Mouse (Mus musculus) forebrain, embryonic 15.5 days (tissue): ENCODE results near the gene Rarb. TPM values are rescaled to one million over a fixed set of nuclear protein-coding genes. Genes with fewer than 3 reads are reported as not detected.
A peak's percentile ranks its signal among the peaks of the same experiment; 100 is the strongest.
"Not testable (repeated sequence)": the region's sequence is repeated elsewhere in the genome, so short reads cannot be mapped to it uniquely, and the experiment has no call there.

ENCODE experiments used
- ATAC-seq: fragments of 200-750 bp; cut with Nextera tagmentation; replicated peaks from 2 replicates; pipeline ENCODE4 v1.8.0; 2017; ENCODE audit warnings: mild to moderate bottlenecking, moderate TSS enrichment, moderate library complexity
- H3K27ac ChIP-seq: fragments of 300-500 bp; sonication (generic); replicated peaks from 2 replicates; pipeline ENCODE4 v1.5.1; 2015; ENCODE audit warnings: mild to moderate bottlenecking, inconsistent platforms
- H3K27me3 ChIP-seq: fragments of 300-500 bp; sonication (generic); 2 replicates; pipeline ENCODE4 v1.6.1; 2015; ENCODE audit warnings: inconsistent platforms
- H3K36me3 ChIP-seq: fragments of 300-500 bp; sonication (generic); 2 replicates; pipeline ENCODE4 v1.6.1; 2015; ENCODE audit warnings: mild to moderate bottlenecking, inconsistent platforms
- H3K4me1 ChIP-seq: fragments of 300-500 bp; sonication (generic); 2 replicates; pipeline ENCODE4 v1.6.1; 2015; ENCODE audit warnings: inconsistent platforms
- H3K4me2 ChIP-seq: fragments of 300-500 bp; sonication (generic); replicated peaks from 2 replicates; pipeline ENCODE4 v1.6.1; 2015; ENCODE audit warnings: mild to moderate bottlenecking, inconsistent platforms
- H3K4me3 ChIP-seq: fragments of 300-500 bp; sonication (generic); 2 replicates; pipeline ENCODE4 v1.5.1; 2015; ENCODE audit warnings: mild to moderate bottlenecking, inconsistent platforms
- H3K9ac ChIP-seq: fragments of 300-500 bp; sonication (generic); replicated peaks from 2 replicates; pipeline ENCODE4 v1.6.1; 2015; ENCODE audit warnings: mild to moderate bottlenecking, inconsistent platforms
- H3K9me3 ChIP-seq: fragments of 300-500 bp; sonication (generic); 2 replicates; pipeline ENCODE4 v1.6.1; 2016; ENCODE audit warnings: inconsistent platforms
- WGBS: fragments of 180-500 bp; shearing (Covaris S2); methylation state at CpG from one replicate; pipeline ENCODE4 v1.1.7; 2015; ENCODE audit warnings: mixed read lengths; 5-methylcytosine and 5-hydroxymethylcytosine counted together
- polyA plus RNA-seq: library from polyadenylated mRNA; unstranded; fragments of >200 nt; fragmentation: Nextera tagmentation; extraction: Ambion mirVana; gene quantifications from 2 replicates; pipeline ENCODE4 v1.2.1, GENCODE M21; 2015

The Rarb gene
- polyA plus RNA-seq, 1 experiment from 2014 or later: 16.8 TPM

DNA sequence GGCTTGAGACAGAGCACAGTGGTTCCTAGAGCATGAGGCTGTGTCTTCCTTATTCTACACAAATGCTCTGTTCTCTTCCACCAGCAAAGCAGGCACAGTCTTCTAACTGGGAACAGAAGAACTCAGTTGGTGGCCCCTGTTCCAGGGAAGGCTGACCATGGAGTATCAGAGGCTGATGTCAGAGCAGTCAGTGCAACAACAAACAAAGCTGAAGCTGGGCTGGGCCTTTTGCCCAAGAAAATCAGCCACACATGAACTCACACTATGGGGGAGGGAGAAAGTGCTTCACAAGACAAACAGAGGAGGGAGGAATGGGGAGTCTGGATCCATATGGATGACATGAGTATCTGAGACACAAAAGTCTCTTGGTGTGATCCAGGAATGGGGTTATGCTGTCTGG, 56.2 kb downstream of the Rarb start:
- ATAC-seq: peak; percentile 23; the same call in 1 of the 2 replicates
- Histone ChIP-seq H3K4me2 (no peak overlapping the region), H3K36me3 (no peaks in the 10 kb centered on the region), H3K27me3 (no peaks in the 10 kb centered on the region), H3K4me3 (no peak overlapping the region), H3K9ac (no peak overlapping the region), H3K27ac (no peak overlapping the region), H3K4me1 (no peaks in the 10 kb centered on the region), H3K9me3 (no peaks in the 10 kb centered on the region)

- no peaks in the 10 kb centered on the region for H3K27me3 ChIP-seq
- no peak overlapping the region for H3K4me2 ChIP-seq
- H3K4me1 ChIP-seq: no peaks in the 10 kb centered on the region
- H3K9ac ChIP-seq: no peak overlapping the region
- no peaks in the 10 kb centered on the region for H3K9me3 ChIP-seq
- H3K36me3 ChIP-seq: no peaks in the 10 kb centered on the region
- H3K27ac ChIP-seq: no peak overlapping the region
- no peak overlapping the region for H3K4me3 ChIP-seq
- no peak for ATAC-seq
- 72% methylated on average over 6 of the region's 6 CpGs for WGBS
These were observed 60.1 kb downstream of the Rarb start for GRCm38 (mm10) chr14:16758773-16759434.

- not testable (repeated sequence) for H3K27ac ChIP-seq, H3K4me1 ChIP-seq, H3K27me3 ChIP-seq, ATAC-seq, H3K4me3 ChIP-seq, H3K36me3 ChIP-seq, H3K9ac ChIP-seq, H3K9me3 ChIP-seq, H3K4me2 ChIP-seq
- WGBS: 93% methylated on average over 1 of the region's 1 CpGs
These were observed 63.4 kb downstream of the Rarb start for GRCm38 (mm10) chr14:16755601-16756000.

DNA sequence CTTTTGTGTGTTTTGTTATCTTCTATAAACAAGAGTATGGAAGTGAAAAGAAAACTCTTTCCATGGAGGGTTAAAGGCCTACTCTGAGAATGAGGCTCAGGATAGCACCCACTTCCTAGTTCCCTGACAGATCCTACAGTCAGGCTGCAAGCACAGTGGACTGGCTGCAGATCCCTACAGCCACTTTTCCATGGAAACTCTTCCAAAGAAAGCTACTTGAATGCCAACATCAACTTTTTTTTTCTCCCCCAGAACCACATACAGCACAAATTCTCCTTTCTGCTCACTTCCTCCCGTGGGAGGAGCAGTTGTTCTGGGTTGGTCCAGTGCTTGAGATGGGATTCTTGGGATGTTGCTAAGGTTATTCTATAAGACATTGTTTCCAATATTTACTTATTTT, 66.3 kb downstream of the Rarb start:
- H3K4me3 ChIP-seq: no peak overlapping the region
- H3K9me3 ChIP-seq: no peaks in the 10 kb centered on the region
- H3K4me2 ChIP-seq: no peak overlapping the region
- no peak overlapping the region for H3K27ac ChIP-seq
- H3K9ac ChIP-seq: no peak overlapping the region
- ATAC-seq: no peak
- 67% methylated on average over 1 of the region's 1 CpGs for WGBS
- H3K27me3 ChIP-seq: no peaks in the 10 kb centered on the region
- no peaks in the 10 kb centered on the region for H3K36me3 ChIP-seq
- H3K4me1 ChIP-seq: no peaks in the 10 kb centered on the region

- H3K9me3 ChIP-seq: no peaks in the 10 kb centered on the region
- no peaks in the 10 kb centered on the region; the same call in 1 of the 2 replicates for H3K27me3 ChIP-seq
- WGBS: 90% methylated on average over 2 of the region's 2 CpGs
- no peak for ATAC-seq
- no peaks in the 10 kb centered on the region for H3K36me3 ChIP-seq
- H3K9ac ChIP-seq: no peak overlapping the region
- no peak overlapping the region for H3K27ac ChIP-seq
- no peak overlapping the region for H3K4me2 ChIP-seq
- H3K4me1 ChIP-seq: no peaks in the 10 kb centered on the region
- no peak overlapping the region for H3K4me3 ChIP-seq
These were observed 71.9 kb downstream of the Rarb start for GRCm38 (mm10) chr14:16746982-16747578.

DNA sequence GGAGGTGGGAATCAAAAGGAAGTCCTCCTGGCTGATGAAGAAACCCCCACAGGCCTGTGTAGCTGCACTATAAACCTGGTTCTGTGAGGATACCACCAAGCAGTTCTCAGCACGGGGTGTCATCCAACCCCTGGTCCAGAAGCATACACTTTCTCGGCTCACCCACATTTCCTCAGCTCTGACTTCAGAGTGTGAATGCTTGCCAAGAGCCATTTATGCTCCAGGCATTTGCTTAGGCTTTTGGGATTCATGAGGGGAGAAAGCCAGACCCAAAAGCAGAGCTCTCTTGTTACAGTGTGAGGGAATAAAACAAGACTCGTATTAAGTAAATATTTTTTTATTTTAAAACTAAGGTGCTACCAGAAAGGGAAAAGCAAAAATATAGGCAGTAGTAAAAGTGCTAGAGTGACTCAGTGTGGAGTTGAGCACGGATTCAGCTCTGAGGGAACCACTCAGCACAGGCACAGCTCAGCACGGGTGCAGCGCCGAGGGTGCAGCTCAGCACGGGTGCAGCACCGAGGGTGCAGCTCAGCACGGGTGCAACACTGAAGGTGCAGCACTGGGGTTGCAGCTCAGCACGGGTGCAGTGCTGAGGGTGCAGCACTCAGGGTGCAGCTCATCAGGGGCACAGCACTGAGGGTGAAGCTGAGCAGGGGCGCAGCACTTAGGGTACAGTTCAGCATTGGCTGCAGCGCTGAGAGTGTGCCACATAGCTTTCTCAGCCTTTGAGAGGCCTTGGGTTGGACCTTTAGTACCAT, 77.8 kb downstream of the Rarb start:
- H3K4me2 ChIP-seq: no peak overlapping the region
- no peaks in the 10 kb centered on the region for H3K4me1 ChIP-seq
- ATAC-seq: peak; percentile 42; the same call in 1 of the 2 replicates
- H3K9me3 ChIP-seq: no peaks in the 10 kb centered on the region
- no peak overlapping the region for H3K9ac ChIP-seq
- no peak overlapping the region for H3K27ac ChIP-seq
- WGBS: 75% methylated on average over 13 of the region's 13 CpGs
- no peaks in the 10 kb centered on the region; the same call in 1 of the 2 replicates for H3K27me3 ChIP-seq
- no peak overlapping the region for H3K4me3 ChIP-seq
- H3K36me3 ChIP-seq: no peaks in the 10 kb centered on the region

DNA sequence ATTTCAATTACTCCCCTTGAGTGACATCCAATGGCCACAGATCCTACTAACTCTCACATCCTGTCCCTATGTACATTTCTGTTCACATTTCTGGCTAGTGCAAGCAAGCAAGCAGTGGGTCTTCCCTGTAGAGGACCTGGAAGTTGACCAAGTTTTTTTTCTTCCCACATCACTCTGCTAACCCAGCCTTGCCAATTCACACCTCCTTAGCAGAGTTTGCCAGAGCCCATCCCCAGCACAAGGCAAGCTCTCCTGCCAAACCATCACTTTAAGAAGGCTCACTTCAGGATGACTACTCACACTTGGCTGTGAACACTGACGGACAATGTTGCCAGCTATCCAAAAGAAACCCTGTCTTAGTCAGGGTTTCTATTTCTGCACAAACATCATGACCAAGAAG, 80.4 kb downstream of the Rarb start:
- WGBS: 56% methylated on average over 1 of the region's 1 CpGs
- Histone ChIP-seq H3K4me3 (no peak overlapping the region), H3K4me1 (peaks cover 7% of the 10 kb centered on the region), H3K9me3 (no peaks in the 10 kb centered on the region), H3K9ac (no peak overlapping the region), H3K27ac (no peak overlapping the region), H3K4me2 (no peak overlapping the region), H3K36me3 (no peaks in the 10 kb centered on the region), H3K27me3 (0 out of 2 replicates have a peak, but pooled peaks cover 6% of the 10 kb centered on the region)
- peak; percentile 32; the same call in 1 of the 2 replicates for ATAC-seq

- Histone ChIP-seq H3K4me3 (no peak overlapping the region), H3K27me3 (0 out of 2 replicates have a peak, but pooled peaks cover 6% of the 10 kb centered on the region), H3K27ac (no peak overlapping the region), H3K9me3 (no peaks in the 10 kb centered on the region), H3K9ac (no peak overlapping the region), H3K4me1 (peaks cover 14% of the 10 kb centered on the region), H3K36me3 (no peaks in the 10 kb centered on the region), H3K4me2 (no peak overlapping the region)
- WGBS: 92% methylated on average over 1 of the region's 1 CpGs
- ATAC-seq: no peak
These were observed 81.2 kb downstream of the Rarb start for GRCm38 (mm10) chr14:16737781-16738180.

- no peak overlapping the region for H3K27ac ChIP-seq
- 0 out of 2 replicates have a peak, but pooled peaks cover 6% of the 10 kb centered on the region for H3K27me3 ChIP-seq
- no peak overlapping the region for H3K4me3 ChIP-seq
- WGBS: 23% methylated on average over 4 of the region's 4 CpGs
- H3K4me2 ChIP-seq: no peak overlapping the region
- peaks cover 14% of the 10 kb centered on the region for H3K4me1 ChIP-seq
- ATAC-seq: no peak
- H3K36me3 ChIP-seq: no peaks in the 10 kb centered on the region
- no peaks in the 10 kb centered on the region for H3K9me3 ChIP-seq
- H3K9ac ChIP-seq: no peak overlapping the region
These were observed 83.5 kb downstream of the Rarb start for GRCm38 (mm10) chr14:16735331-16736012.

DNA sequence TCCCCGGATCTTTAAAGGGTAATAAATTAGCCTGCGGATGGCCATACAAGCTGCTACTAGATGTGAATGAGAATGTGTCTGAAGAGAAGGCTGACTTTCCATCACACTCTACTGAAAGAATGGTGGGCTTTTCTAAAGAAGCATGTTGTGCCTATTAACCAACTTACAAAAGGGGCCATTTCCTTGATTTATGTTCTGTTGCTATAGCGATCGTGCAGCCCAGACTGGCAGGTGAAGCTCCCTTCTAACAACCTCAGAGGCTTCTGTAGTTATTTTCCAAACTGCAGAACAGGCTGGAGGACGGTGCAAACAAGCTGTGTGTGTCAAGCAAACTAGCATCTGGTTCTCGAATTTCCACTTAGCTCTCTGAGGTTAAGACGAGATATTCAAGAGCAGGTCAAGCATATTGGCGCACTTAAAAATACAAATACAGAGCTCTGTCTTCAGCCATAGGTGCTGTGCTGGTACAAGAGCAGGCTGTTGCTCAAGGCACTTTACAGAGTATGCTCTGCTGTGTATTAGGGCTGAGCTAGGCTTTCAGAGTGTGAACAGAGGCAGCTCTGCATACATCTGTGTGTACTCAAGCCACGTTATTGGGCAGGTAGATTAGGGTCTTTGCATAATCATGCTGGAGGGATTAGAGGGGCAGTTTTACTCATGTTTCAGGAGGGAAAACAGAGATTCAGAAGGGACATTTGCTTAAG, 85.2 kb downstream of the Rarb start:
- WGBS: 7% methylated on average over 9 of the region's 9 CpGs
- Histone ChIP-seq H3K9ac (no peak overlapping the region), H3K27ac (no peak overlapping the region), H3K4me3 (no peak overlapping the region), H3K27me3 (0 out of 2 replicates have a peak, but pooled peaks cover 6% of the 10 kb centered on the region), H3K4me2 (no peak overlapping the region), H3K36me3 (no peaks in the 10 kb centered on the region), H3K9me3 (no peaks in the 10 kb centered on the region), H3K4me1 (peaks cover 14% of the 10 kb centered on the region)
- peak; percentile 57 for ATAC-seq

DNA sequence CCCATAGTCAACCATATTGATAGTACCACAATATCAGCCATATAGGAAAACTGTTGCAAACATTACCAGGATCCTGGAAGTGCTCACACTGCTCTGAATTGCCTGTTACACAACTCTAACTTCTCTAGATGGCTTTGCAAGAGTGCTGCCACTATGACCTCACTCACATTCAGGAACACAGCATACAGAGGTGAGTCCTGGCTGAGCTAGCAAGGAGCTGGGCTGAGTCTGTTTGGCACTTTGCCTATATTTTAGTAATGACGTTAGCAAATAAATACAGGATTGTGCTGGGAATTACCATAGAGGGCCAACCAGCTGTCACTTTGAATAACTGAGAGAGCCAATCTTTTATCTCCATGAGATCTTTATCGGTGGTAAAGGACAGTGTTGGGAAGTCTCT, 86.9 kb downstream of the Rarb start:
- no peaks in the 10 kb centered on the region for H3K9me3 ChIP-seq
- H3K4me3 ChIP-seq: no peak overlapping the region
- 0 out of 2 replicates have a peak, but pooled peaks have one; percentile 24 for ATAC-seq
- WGBS: 30% methylated on average over 2 of the region's 2 CpGs
- H3K27ac ChIP-seq: no peak overlapping the region
- 0 out of 2 replicates have a peak, but pooled peaks cover 6% of the 10 kb centered on the region for H3K27me3 ChIP-seq
- H3K36me3 ChIP-seq: no peaks in the 10 kb centered on the region
- H3K4me2 ChIP-seq: no peak overlapping the region
- H3K4me1 ChIP-seq: peaks cover 14% of the 10 kb centered on the region
- H3K9ac ChIP-seq: no peak overlapping the region
